Mouse (Mus musculus) forebrain, embryonic 14.5 days (tissue): ENCODE measurements at regions not wholly inside any gene's neighbourhood (a gene's known extent, or its start where the extent isn't known, plus 50 kb on each side); places are given as distances from the start of the nearest gene placed in this dataset.

ENCODE experiments used
- ATAC-seq: fragments of 200-750 bp; cut with Nextera tagmentation; 2 replicates; pipeline ENCODE4 v1.8.0; 2017; ENCODE audit warnings: mild to moderate bottlenecking, moderate library complexity
- DNase-seq: peaks from one replicate; pipeline ENCODE4 v3.0.0-alpha.2; 2015; ENCODE audit warnings: low spot score
- H3K27ac ChIP-seq: fragments of 300-500 bp; sonication (generic); 2 replicates; pipeline ENCODE4 v1.5.1; 2014; ENCODE audit warnings: low read depth, mild to moderate bottlenecking, control low read depth, low read length, moderate library complexity
- H3K27me3 ChIP-seq: fragments of 300-500 bp; sonication (generic); replicated peaks from 2 replicates; pipeline ENCODE4 v1.6.1; 2014; ENCODE audit warnings: low read length, control low read depth, mixed read lengths; ENCODE audit not compliant: control insufficient read depth, insufficient read depth
- H3K36me3 ChIP-seq: fragments of 300-500 bp; sonication (generic); 2 replicates; pipeline ENCODE4 v1.6.1; 2014; ENCODE audit warnings: low read length, control low read depth; ENCODE audit not compliant: control insufficient read depth, insufficient read depth
- H3K4me1 ChIP-seq: fragments of 300-500 bp; sonication (generic); 2 replicates; pipeline ENCODE4 v1.6.1; 2014; ENCODE audit warnings: antibody characterized with exemption, low read length, control low read depth; ENCODE audit not compliant: control insufficient read depth, insufficient read depth
- H3K4me2 ChIP-seq: fragments of 300-500 bp; sonication (generic); 2 replicates; pipeline ENCODE4 v1.6.1; 2014; ENCODE audit warnings: mild to moderate bottlenecking, control low read depth, low read length
- H3K4me3 ChIP-seq: fragments of 300-500 bp; sonication (generic); 2 replicates; pipeline ENCODE4 v1.5.1; 2014; ENCODE audit warnings: low read depth, low read length, control low read depth
- H3K9ac ChIP-seq: fragments of 300-500 bp; sonication (generic); 2 replicates; pipeline ENCODE4 v1.6.1; 2014; ENCODE audit warnings: mild to moderate bottlenecking, low read length, control low read depth, moderate library complexity
- H3K9me3 ChIP-seq: fragments of 300-500 bp; sonication (generic); replicated peaks from 2 replicates; pipeline ENCODE4 v1.6.1; 2016; ENCODE audit warnings: low read length, control low read depth, mixed read lengths; ENCODE audit not compliant: control insufficient read depth
- WGBS: fragments of 180-500 bp; shearing (Covaris S2); extraction: QIAGEN DNeasy Blood & Tissue Kit; methylation state at CpG from one replicate; pipeline ENCODE4 v1.1.7; 2014; 5-methylcytosine and 5-hydroxymethylcytosine counted together

DNA sequence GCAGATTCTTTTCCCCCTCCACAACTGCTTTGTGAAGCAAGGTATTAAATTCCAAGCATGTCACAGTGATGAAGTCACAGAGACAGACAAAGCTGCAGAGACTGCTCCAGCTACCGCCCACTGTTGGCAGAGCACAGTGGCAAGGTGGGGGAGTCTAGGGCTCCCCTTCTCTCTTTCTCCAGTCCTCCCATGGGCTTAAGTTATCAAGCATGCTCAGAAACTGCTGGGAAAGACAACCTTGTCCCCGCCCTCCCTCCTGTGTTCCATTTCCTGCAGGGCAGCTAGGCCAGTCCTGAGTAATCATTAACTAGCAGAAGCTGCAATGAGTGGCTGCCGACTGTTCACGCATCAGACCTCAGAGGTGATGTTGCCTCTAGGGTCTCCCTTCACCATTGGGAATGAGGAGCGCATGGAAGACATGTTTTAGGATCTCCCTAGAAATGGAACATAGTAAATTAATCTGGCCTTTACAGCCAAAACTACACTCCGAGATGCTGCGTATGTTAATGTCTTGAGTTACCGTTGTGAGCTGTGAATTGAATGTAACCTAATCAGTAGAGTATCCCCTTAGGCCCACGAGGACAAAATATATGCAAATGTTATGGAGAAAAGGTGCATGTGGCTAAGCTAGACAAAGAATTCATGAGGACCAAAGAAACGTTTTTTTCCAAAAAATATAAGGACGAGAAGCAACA, 372.5 kb upstream of the Acvr2a start:
- peaks cover 19% of the 10 kb centered on the region for H3K4me1 ChIP-seq
- no peaks in the 10 kb centered on the region for H3K36me3 ChIP-seq
- no peak overlapping the region for H3K4me2 ChIP-seq
- 33% methylated on average over 11 of the region's 11 CpGs for WGBS
- no peak for DNase-seq
- H3K9me3 ChIP-seq, result no peaks in the 10 kb centered on the region
- ATAC-seq, result peak; percentile 67; the same call in 1 of the 2 replicates
- H3K27me3 ChIP-seq, result no peaks in the 10 kb centered on the region
- no peak overlapping the region for H3K9ac ChIP-seq
- H3K27ac ChIP-seq, result no peak overlapping the region
- H3K4me3 ChIP-seq, result no peak overlapping the region

DNA sequence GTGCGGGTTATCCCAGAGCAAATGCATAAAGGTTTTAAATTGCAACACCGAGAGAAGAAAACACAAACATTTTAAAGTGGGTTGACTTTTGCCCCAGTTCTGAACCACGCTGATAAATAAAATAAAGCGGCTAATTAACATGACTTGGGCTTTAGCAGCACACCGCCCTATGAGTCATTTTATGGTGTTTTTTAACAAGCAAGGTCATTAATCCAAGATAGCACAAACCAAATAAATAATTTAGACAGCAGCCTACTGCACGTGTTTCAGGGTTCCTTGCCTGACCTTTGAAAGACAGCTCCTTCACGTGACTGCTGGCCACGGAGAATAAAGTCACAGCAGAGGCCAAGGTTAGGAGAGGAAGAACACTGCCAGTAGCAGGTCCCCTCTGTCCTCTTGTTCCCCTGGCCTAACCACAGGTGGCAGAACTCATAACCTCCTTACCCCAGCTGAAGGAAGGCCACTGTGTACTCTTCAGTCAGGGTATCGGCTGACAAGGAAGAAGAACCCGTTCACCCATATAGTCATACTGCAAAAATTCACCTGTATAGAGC, 371.8 kb upstream of the Acvr2a start:
- no peak overlapping the region for H3K27ac ChIP-seq
- ATAC-seq, result no peak
- H3K36me3 ChIP-seq, result no peaks in the 10 kb centered on the region
- no peak overlapping the region for H3K9ac ChIP-seq
- no peaks in the 10 kb centered on the region for H3K27me3 ChIP-seq
- 72% methylated on average over 10 of the region's 10 CpGs for WGBS
- no peaks in the 10 kb centered on the region for H3K9me3 ChIP-seq
- H3K4me3 ChIP-seq, result no peak overlapping the region
- no peak overlapping the region for H3K4me2 ChIP-seq
- H3K4me1 ChIP-seq, result peaks cover 19% of the 10 kb centered on the region
- DNase-seq, result no peak

DNA sequence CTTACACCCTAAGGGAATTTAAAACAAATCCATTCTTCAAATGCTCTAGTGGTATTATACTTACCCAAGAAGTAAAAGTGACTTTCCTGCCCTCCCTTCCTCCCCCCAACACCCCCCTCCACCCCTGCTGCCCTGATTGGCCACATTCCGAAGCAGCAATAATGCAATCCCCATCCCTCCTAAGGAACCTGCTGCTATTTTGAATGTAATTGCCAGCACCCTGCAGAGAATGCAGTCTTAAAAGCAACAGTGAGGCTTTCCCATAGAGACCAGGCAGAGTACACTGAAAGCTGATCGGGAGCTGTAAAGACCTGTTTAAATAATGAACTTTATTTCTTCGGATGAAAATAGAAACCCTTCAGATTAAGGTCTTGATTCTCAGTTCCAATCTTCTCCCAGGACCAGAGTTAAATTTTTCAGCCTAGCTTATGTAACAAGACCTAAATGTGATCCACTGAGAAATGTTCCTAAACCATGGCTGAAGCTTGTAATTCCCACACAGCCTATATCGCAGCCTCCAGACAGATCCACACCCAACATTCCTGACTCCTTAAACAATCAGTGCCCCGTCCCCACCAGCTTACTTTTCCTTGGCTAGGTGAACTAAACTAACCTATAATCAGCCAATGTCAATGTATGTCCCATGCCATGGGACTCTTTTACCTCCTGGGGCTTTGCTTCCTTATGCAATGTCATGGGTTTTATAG, 367.9 kb upstream of the Acvr2a start:
- Histone ChIP-seq H3K9ac (no peak overlapping the region), H3K27me3 (no peaks in the 10 kb centered on the region), H3K27ac (no peak overlapping the region), H3K36me3 (no peaks in the 10 kb centered on the region), H3K4me1 (peaks cover 18% of the 10 kb centered on the region), H3K4me3 (no peak overlapping the region), H3K9me3 (no peaks in the 10 kb centered on the region), H3K4me2 (no peak overlapping the region)
- WGBS, result 4% methylated on average over 5 of the region's 5 CpGs
- no peak for DNase-seq
- ATAC-seq, result peak; percentile 34; the same call in 1 of the 2 replicates

DNA sequence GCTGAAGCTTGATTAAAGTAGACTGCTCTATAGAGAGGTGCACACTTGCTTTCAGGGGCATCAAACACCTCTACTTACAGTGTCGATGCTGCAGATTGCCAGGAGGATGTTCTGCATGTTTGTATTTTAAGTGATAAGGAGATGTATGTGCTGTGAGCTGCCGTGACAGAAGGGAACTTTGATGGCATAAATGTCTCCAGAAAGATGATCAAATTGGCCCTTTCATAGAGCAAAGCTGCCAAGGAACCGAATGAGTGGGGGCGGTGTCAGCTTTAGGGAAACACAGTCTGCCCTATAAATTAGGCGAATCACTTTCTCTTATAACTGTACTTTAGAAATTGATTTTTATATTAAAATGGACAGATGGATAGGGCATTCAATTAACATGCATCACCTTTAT, 367.3 kb upstream of the Acvr2a start:
- Histone ChIP-seq H3K9ac (no peak overlapping the region), H3K27ac (no peak overlapping the region), H3K4me2 (no peak overlapping the region), H3K4me1 (peaks cover 12% of the 10 kb centered on the region), H3K4me3 (no peak overlapping the region), H3K27me3 (no peaks in the 10 kb centered on the region), H3K9me3 (no peaks in the 10 kb centered on the region), H3K36me3 (no peaks in the 10 kb centered on the region)
- WGBS, result 53% methylated on average over 5 of the region's 5 CpGs
- ATAC-seq, result peak; percentile 15; the same call in 1 of the 2 replicates
- DNase-seq, result no peak

DNA sequence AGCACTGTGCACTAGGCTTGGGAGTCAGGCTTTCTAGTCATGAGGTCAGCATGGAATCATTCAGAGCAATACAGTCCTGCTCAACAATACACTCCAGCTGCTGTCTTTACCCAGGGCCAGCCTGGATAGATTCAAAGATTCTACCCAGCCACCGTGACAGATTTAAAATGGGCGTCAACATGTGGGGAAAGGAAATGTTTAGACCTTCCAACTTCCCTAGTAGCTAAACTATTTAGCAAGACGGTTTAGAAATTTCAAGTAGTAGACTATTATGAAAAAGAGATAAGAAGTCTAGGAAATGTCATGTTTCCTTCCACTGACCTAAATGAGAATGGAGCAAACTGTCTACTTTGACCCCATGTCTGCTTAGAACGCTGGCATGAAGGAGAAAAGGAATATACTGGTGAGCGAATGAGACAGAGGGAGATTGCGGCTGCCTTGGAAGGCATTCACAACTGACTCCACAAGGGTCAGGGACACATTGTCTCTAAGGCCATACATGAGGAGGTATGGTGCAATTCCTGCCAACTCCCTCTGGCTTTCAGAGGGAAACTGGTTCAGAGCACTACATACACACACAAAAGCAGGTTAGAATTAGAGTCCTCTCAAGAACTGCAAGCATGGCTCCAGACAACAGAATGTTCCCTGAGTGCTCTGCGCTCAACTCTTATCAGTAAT, 364.6 kb upstream of the Acvr2a start:
- ATAC-seq (no peak), DNase-seq (no peak)
- H3K4me1 ChIP-seq, result peaks cover 11% of the 10 kb centered on the region; the same call in 1 of the 2 replicates
- no peak overlapping the region for H3K4me3 ChIP-seq
- H3K4me2 ChIP-seq, result no peak overlapping the region
- H3K27ac ChIP-seq, result no peak overlapping the region
- WGBS, result 91% methylated on average over 7 of the region's 7 CpGs
- no peak overlapping the region for H3K9ac ChIP-seq
- no peaks in the 10 kb centered on the region for H3K9me3 ChIP-seq
- no peaks in the 10 kb centered on the region for H3K36me3 ChIP-seq
- H3K27me3 ChIP-seq, result no peaks in the 10 kb centered on the region

DNA sequence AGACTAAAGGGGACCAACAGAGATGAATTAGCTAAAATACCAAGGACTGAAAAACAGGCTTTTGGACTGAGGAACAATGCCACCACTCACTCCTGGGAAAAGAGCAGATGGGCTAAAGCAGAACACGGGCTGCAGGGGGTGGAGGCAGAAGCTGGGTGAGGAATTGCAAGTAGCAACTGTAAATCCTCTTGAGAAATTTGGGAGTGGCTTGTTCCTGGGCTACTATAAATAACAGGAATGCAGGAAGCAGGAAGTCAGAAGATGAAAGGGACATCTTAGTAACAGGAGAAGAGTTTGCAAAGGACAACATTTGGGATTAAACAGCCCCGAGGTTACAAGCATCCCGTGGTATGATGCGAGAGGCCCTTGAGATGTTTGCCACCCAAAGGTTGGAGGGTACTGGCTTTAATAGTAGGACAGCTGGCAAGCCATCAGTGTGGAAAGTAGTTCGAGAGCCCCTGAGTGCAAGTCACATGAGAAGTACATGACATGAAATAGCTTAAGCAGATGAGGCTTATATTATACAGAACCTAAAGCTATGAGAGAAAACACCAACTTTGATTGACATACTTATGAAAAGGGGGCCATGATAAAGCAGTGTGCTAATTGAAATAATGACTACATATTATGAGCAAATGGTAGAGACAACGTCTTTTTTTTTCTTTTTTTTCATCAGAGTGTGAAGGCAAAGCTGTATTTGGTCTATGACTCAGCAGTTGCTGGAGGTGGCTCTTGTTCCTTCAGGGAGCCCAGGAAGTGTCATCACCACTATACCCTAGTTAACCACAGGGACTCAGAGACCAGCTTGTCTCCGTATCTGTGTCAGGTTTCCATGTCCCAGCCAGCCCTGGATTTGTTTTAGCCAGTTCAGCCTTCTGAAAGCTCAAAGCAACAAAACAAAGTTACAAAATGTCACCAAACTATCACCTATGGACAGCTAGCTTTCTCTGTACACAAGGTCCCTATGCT, 357.6 kb upstream of the Acvr2a start:
- Histone ChIP-seq H3K4me3 (no peak overlapping the region), H3K27me3 (no peaks in the 10 kb centered on the region), H3K4me2 (no peak overlapping the region), H3K4me1 (no peaks in the 10 kb centered on the region), H3K9me3 (no peaks in the 10 kb centered on the region), H3K9ac (no peak overlapping the region), H3K36me3 (no peaks in the 10 kb centered on the region), H3K27ac (no peak overlapping the region)
- no peak for DNase-seq
- WGBS, result 72% methylated on average over 7 of the region's 7 CpGs
- no peak for ATAC-seq

DNA sequence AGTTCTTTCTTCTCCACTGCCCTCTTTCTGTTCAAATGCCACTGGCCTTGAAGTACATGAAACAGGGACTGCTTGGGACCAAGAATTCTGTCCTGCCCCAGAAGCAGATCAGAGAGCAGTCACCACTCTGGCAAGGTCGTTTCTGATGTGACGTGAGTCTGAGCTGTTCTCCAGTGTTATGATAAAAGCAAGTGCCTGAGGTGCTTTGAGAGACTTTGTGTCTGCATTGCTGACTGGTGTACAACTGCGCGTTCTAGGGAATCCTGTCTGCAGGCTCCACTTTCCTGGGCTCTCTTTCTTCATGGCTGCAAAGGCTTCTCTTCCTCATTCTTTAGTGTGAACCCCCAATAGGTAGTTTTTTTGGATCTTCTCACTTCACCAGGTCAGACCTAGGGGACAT, 356.8 kb upstream of the Acvr2a start:
- Histone ChIP-seq H3K4me1 (no peaks in the 10 kb centered on the region), H3K27ac (no peak overlapping the region), H3K27me3 (no peaks in the 10 kb centered on the region), H3K4me2 (no peak overlapping the region), H3K9me3 (no peaks in the 10 kb centered on the region), H3K4me3 (no peak overlapping the region), H3K36me3 (no peaks in the 10 kb centered on the region), H3K9ac (no peak overlapping the region)
- 94% methylated on average over 4 of the region's 4 CpGs for WGBS
- no peak for ATAC-seq
- DNase-seq, result no peak

DNA sequence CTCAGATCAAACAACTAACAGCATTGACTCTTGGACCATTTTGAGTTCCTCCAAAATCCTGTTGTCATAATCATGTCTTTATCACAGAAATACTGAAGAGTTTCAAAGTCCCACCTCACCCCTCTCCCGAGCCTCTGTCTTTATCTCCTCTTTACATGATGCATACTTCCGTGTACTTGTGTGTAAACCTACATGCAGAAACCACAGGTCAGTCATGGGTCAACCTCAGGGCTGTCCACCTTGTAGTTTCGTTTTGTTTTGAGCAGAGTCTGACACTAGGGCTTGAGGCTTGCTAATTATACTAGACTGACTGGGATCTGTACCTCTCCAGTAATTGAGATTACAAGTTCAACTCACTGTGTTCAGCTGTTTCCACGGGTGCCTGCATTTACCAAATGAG, 348.4 kb upstream of the Acvr2a start:
- Histone ChIP-seq H3K36me3 (no peaks in the 10 kb centered on the region), H3K4me2 (no peak overlapping the region), H3K9me3 (no peaks in the 10 kb centered on the region), H3K4me1 (no peaks in the 10 kb centered on the region), H3K27me3 (no peaks in the 10 kb centered on the region), H3K4me3 (no peak overlapping the region), H3K9ac (no peak overlapping the region), H3K27ac (no peak overlapping the region)
- ATAC-seq, result no peak
- DNase-seq, result no peak
- WGBS, result 88% methylated on average over 4 of the region's 4 CpGs
